Mouse (Mus musculus) adrenal gland, postnatal 25 days (tissue): ENCODE data around the gene Hrh3. TPM values are rescaled to one million over a fixed set of nuclear protein-coding genes. Genes with fewer than 3 reads are reported as not detected.

Experiments
- DNase-seq: peaks from one replicate; pipeline ENCODE4 v3.0.0; 2021; ENCODE audit warnings: mixed read lengths
- total RNA-seq: library from RNA; stranded (reverse); gene quantifications from 2 replicates; pipeline ENCODE4 v1.2.3, GENCODE M21; 2021

Gene Hrh3
- total RNA-seq, 1 experiment from 2014 or later: 0.49 TPM

- DNase-seq: no peak
Measured at GRCm38 (mm10) chr2:180105441-180106190, 1.3 kb upstream of the Hrh3 start.

DNA sequence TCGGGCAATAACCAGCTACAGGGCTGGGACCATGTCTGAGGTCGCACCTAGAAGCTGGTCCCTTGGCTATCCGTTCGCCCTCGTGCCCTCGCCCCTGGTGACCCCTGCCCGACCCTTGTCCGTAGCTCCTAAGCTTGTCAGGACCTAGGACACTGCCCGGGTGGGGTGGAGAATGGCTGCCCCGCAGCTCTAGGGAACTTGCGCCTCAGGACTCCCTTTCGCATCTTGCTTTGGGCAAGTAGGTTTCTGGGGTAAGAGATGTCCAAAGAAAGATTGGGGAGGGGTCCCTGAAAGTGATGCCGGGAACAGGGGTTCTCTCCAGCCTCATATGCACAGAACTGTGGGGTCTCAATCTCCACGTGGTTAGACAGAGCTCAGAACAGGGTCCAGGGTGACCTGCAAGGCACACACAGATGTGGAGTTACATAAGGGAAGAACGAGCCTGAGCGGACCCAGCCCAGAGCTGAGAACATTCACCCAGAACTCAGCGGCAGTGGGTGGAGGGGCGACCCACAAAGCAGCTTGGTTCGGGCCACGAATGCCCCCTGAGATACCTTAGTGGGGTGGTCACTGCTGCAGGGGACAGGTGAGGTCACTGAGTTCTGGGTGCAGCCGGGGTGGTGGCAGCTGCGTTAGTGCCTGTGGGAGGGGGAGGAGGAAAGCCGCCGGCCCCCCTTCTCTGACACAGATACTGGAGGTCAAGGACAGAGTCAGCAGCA is 530 bp upstream of the Hrh3 start:
- DNase-seq: no peak

- DNase-seq: no peak
Measured at GRCm38 (mm10) chr2:180103151-180103977, 924 bp downstream of the Hrh3 start.

DNA sequence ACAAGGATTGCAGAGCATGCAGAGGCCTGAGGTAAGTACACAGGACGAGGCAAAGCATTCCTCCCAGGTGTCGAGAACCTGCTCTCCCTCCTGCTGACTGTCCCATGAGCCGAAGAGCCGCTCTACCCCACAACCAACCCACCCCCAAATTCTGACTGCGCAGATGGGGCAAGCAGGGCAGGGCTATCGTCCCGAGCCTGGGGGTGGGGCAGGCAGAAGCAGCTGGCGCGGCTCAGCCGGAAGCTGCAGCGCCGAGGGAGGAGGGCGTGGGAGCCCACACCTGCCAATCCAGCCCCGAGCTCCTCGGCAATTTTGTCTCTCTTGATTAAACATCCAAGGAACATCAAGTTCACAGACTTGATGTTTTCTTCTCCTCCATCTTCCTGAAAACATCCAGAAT is 4.8 kb downstream of the Hrh3 start:
- DNase-seq: no peak

GRCm38 (mm10) chr2:180098167-180098566 is 6.1 kb downstream of the Hrh3 start:
- no peak for DNase-seq

- no peak for DNase-seq
Measured at GRCm38 (mm10) chr2:180097585-180097984, 6.7 kb downstream of the Hrh3 start.

- no peak for DNase-seq
Measured at GRCm38 (mm10) chr2:180095711-180096110, 8.6 kb downstream of the Hrh3 start.

DNA sequence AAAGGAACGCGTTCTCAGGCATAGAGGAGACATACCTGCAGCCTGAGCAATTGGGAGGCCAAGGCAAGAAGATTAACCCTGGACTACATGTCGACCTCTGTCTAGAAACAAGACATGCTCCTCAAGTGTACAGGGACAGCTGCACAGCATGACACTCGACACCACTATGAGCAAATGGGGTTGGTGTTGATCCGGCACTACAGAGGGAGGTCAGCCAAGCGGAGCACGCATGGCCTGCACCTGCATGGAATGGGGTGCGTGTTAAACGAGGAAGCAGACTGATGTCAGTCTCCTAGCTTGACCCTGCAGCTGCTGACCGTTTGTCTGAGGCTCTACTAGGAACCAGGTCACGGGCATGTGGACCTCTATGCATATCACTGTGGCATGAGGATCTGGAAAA is 14.0 kb downstream of the Hrh3 start:
- no peak for DNase-seq

GRCm38 (mm10) chr2:180087472-180087871 is 16.8 kb downstream of the Hrh3 start:
- no peak for DNase-seq

DNA sequence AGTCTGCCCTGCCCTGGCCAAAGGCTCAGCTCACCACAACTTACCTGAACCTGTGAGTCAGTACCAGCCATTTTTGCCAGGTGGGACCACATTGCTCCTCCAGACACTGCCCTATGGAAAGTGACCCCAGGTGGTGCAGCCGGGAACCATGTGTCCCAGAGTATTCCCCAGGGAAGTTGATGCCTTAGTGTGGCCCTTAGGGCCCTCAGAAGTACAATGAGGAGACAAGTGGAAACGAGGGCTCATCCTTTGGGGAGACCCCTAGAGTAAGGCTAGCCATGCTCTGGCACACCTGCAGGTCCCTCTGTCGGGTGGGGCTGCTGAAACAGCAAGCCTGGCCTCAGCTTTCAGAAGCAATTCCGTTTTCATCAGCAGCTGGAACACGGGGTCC is 17.7 kb downstream of the Hrh3 start:
- DNase-seq: no peak

DNA sequence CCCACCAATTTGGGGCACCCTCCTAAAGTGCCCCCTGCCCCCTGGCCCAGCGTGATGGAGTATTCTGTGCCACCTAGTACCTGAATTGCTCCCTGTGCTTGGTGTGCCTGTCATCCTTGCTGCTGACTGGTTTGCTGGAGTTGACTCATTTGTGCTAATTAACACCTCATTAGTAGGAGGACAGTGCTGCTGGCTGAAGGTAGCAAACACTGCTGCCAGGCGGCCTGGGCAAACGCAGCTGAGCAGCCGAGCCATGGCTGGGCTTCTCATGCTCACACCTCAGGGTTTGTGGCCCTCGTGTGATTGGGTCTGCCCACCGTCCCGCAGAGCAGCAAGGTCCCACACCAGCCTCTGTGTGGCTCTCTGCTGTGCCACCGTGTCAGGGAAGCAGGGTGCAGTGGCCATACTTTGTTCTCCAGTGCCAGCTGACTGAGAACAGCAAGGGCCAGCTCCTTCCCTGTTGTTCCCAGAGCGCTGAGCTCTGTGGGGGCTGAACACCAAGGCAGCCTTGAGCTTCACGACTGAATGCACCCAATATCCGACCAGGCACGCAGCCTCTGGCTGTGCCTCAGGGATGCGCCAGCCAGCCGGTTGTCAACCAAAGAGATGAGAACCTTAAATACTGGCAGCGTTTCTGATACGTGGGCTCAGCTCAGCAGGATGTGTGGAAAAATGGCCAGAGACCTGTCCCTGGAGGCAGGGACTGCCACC is 18.2 kb downstream of the Hrh3 start:
- no peak for DNase-seq

- DNase-seq: no peak
Measured at GRCm38 (mm10) chr2:180084565-180084964, 19.7 kb downstream of the Hrh3 start.

DNA sequence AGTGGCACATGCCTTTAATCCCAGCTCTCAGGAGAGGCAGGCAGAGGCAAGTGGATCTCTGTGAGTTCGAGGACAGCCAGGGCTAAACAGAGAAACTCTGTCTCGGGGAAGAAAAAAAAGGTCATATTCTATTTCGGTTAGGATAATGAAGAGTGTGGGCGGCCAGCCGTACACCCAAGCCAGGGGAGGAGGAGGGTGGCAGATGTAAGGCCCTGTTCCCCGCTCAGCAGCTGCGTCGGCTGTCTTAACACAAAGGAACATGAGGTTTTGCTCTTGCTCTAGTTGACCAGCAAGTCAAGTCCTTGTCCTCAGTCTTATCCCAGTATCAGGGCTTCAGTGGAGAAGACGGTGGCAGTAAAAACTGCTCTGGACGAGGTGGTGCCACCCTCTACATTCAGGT is 21.2 kb downstream of the Hrh3 start:
- no peak for DNase-seq

GRCm38 (mm10) chr2:180080680-180081079 is 23.6 kb downstream of the Hrh3 start:
- no peak for DNase-seq

DNA sequence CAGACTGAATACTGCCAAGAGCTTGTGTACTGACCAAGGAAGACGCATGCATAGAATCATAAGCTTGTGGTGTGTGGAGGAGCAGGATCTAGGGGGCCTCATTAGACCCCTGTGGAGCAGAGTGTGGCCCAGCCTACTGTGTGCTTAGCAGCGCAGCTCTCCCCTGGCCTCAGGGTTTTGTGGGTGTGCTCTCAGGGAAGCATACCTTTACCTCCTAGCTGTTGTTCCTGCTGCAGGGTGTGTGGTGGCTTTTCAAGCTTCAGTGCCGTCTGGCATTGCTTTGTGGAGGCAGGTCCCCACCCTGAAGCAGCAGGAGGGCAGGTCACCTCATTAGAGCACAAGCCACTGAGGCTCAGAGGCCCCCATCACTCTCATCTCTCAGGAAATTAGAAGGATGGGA is 26.7 kb downstream of the Hrh3 start:
- no peak for DNase-seq

GRCm38 (mm10) chr2:180072886-180073285 is 31.4 kb downstream of the Hrh3 start:
- DNase-seq: no peak

DNA sequence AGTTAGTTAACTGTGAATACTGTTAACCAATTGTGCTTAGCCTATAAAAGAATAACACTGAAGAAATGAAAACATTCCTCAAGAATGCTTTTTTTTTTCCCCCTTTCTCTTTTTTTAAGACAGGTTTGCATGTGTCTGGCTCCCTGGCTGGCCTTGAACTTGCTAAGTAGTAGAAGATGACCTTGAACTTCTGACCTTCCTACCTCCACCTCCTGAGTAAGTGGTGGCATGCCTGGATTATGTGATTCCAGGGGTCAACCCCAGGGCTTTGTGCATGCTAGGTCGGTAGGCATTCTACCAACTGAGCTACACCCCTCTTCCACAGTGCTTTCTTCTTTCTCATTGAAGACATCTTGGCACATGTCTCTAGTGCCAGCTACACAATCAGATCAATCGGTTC is 32.6 kb downstream of the Hrh3 start:
- DNase-seq: no peak

DNA sequence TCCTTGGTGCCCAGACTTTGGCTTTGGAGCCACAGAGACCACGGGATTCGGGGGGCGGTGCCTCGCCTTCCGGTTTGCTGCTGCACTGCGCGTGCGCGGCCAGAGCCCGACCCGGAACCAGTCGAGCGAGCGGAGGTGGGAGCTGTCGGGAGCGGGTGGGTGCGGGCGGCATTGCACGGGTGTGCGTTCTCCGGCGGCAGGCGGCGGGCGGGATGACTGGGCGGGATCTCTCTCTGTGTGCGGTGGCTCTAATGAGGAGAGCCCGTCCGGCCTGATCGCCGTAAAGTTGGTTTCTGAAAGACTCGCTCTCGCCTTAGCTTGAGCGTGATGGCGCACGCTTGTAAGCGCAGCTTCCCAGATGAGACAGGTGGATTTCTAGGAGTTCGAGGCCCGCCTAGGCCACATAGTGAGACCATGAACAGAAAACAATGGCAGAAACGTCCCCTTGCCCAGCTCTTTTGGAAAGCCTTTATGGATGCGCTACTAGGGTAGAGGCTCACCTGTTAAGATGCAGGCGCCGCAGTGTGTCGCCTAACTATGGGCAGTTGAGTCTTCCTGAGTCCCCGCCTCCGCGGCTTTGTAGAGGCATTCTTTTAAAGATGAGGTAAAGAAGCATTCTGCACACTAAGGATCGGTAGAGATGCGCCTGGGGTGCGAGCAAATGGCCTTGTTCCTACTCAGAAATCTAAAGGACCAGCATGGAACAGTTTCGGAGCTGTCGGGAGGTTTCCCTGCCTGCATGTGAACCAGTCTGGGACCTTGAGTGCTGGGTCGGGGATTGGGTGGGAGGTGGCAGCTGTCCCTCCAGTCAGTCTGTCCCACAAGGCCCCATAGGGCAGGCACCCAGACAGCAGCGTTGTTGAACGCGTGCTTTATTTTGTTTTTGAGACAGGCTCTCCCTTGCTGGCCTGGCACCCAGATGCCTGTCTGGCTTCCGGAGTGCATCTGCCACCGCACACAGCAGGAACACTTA is 33.5 kb downstream of the Hrh3 start, which contains the start of gene Mtg2:
TSS of gene Mtg2 (plus strand) at position 108 of the 973 bp plus-strand sequence.
- DNase-seq: peak; percentile 94

GRCm38 (mm10) chr2:180069770-180070480 is 34.4 kb downstream of the Hrh3 start:
- no peak for DNase-seq
